Mouse (Mus musculus): ENCODE results near the gene Etv6.

GRCm38 (mm10) chr6:133986161-133986560 lies 49.3 kb upstream of the Etv6 start:
- TF ChIP-seq CTCF (IDR thresholded peaks at IDR 0.05; ENCODE audit: low read depth, low read length), result peak; percentile 47
- no peak for TF ChIP-seq POLR2A (IDR thresholded peaks at IDR 0.05; ENCODE audit: extremely low read depth, insufficient read depth, low read length)
